Mouse (Mus musculus): ENCODE data around the gene Kcnh2.

Kcnh2 gene

GRCm38 (mm10) chr5:24378700-24379099, 27.3 kb upstream of the Kcnh2 start:
- DNase-seq (ENCODE audit: low spot score), result no peak

GRCm38 (mm10) chr5:24374666-24375328, 23.4 kb upstream of the Kcnh2 start:
- no peak for DNase-seq (ENCODE audit: low spot score)

GRCm38 (mm10) chr5:24374216-24374615, 22.8 kb upstream of the Kcnh2 start:
- DNase-seq (ENCODE audit: low spot score), result no peak

GRCm38 (mm10) chr5:24373807-24374206, 22.4 kb upstream of the Kcnh2 start:
- no peak for DNase-seq (ENCODE audit: low spot score)

GRCm38 (mm10) chr5:24369767-24370166, 18.4 kb upstream of the Kcnh2 start:
- DNase-seq (ENCODE audit: low spot score), result no peak

- DNase-seq (ENCODE audit: low spot score), result no peak
These were observed 15.0 kb upstream of the Kcnh2 start for GRCm38 (mm10) chr5:24366426-24366825.

- peak; percentile 36 for DNase-seq (ENCODE audit: low spot score)
These were observed 14.1 kb upstream of the Kcnh2 start for GRCm38 (mm10) chr5:24365528-24365927.

- DNase-seq (ENCODE audit: low spot score), result no peak
These were observed 13.6 kb upstream of the Kcnh2 start for GRCm38 (mm10) chr5:24364963-24365362.

- peak; percentile 43 for DNase-seq (ENCODE audit: low spot score)
These were observed 13.1 kb upstream of the Kcnh2 start, which contains the start of gene Nos3 for GRCm38 (mm10) chr5:24364508-24364907. TSS of gene Nos3 (plus strand) at chr5:24364810.

GRCm38 (mm10) chr5:24364061-24364460, 12.7 kb upstream of the Kcnh2 start:
- peak; percentile 33 for DNase-seq (ENCODE audit: low spot score)

GRCm38 (mm10) chr5:24363467-24363866, 12.1 kb upstream of the Kcnh2 start:
- peak; percentile 36 for DNase-seq (ENCODE audit: low spot score)

- peak; percentile 89 for DNase-seq (ENCODE audit: low spot score)
These were observed 9.5 kb upstream of the Kcnh2 start for GRCm38 (mm10) chr5:24360792-24361454.

GRCm38 (mm10) chr5:24357461-24357860, 6.1 kb upstream of the Kcnh2 start:
- DNase-seq (ENCODE audit: low spot score), result peak; percentile 93

GRCm38 (mm10) chr5:24356764-24357163, 5.4 kb upstream of the Kcnh2 start:
- no peak for DNase-seq (ENCODE audit: low spot score)

GRCm38 (mm10) chr5:24353327-24353726, 1.9 kb upstream of the Kcnh2 start:
- peak; percentile 53 for DNase-seq (ENCODE audit: low spot score)

- DNase-seq (ENCODE audit: low spot score), result peak; percentile 84
These were observed 951 bp upstream of the Kcnh2 start for GRCm38 (mm10) chr5:24352251-24352859.

- DNase-seq (ENCODE audit: low spot score), result peak; percentile 94
These were observed 332 bp upstream of the Kcnh2 start for GRCm38 (mm10) chr5:24351701-24352171.

GRCm38 (mm10) chr5:24350531-24351250, 713 bp downstream of the Kcnh2 start:
- peak; percentile 71 for DNase-seq (ENCODE audit: low spot score)

- DNase-seq (ENCODE audit: low spot score), result peak; percentile 58
These were observed 1.3 kb downstream of the Kcnh2 start for GRCm38 (mm10) chr5:24350073-24350472.

GRCm38 (mm10) chr5:24348546-24348945, 2.9 kb downstream of the Kcnh2 start:
- peak; percentile 78 for DNase-seq (ENCODE audit: low spot score)

GRCm38 (mm10) chr5:24348128-24348527, 3.3 kb downstream of the Kcnh2 start:
- DNase-seq (ENCODE audit: low spot score), result peak; percentile 92

GRCm38 (mm10) chr5:24347186-24347875, 4.1 kb downstream of the Kcnh2 start:
- DNase-seq (ENCODE audit: low spot score), result peak; percentile 45
